ENCODE assay signal across 19 mouse cellular contexts in genomic region chr2:17623931-17624330, GRCm38 (mm10).
A peak's percentile ranks its signal among the peaks of the same experiment; 100 is the strongest.
DNase-seq lines count a peak whose midpoint lies in the region; ATAC-seq and TF ChIP-seq lines count a peak whose summit lies in the region.
"Had no signal": no experiment of that assay in that cellular context is flagged by ENCODE, and none has a peak within 500 bp of the region (broad histone marks: within the 10 kb centered on the region; RNA-seq: fewer than 3 reads in every experiment).

No protein-coding gene starts in this region.

- H3K9ac ChIP-seq in lung, embryonic 14.5 days: no peak overlapping the region
- H3K9ac ChIP-seq in midbrain, embryonic 11.5 days (ENCODE audit: low read length): no peak overlapping the region
- H3K9ac ChIP-seq: embryonic facial prominence, embryonic 12.5 days; hindbrain, embryonic 12.5 days; limb, embryonic 15.5 days; liver, postnatal 0 days; midbrain, embryonic 12.5 days had no signal

- peaks cover 3% of the 10 kb centered on the region; the same call in 1 of the 2 replicates for H3K4me1 ChIP-seq in lung, embryonic 14.5 days (ENCODE audit: insufficient read depth)
- no peaks in the 10 kb centered on the region for H3K4me1 ChIP-seq in midbrain, embryonic 11.5 days (ENCODE audit: control insufficient read depth, insufficient read depth, low read length)
- no peaks in the 10 kb centered on the region for H3K4me1 ChIP-seq in thymus, adult 2 months (replicated peaks; ENCODE audit: control insufficient read depth, insufficient read depth, low read length)
- H3K4me1 ChIP-seq: embryonic facial prominence, embryonic 12.5 days; hindbrain, embryonic 12.5 days; limb, embryonic 15.5 days; midbrain, embryonic 12.5 days had no signal

- TF ChIP-seq POLR2A in thymus, adult 2 months (IDR thresholded peaks at IDR 0.05; ENCODE audit: control insufficient read depth, extremely low read depth, insufficient read depth, low read length, poor library complexity): no peak

- H3K27me3 ChIP-seq in lung, embryonic 14.5 days (ENCODE audit: insufficient read depth, low read length): no peaks in the 10 kb centered on the region
- H3K27me3 ChIP-seq in midbrain, embryonic 11.5 days (ENCODE audit: control insufficient read depth, insufficient read depth, low read length): no peaks in the 10 kb centered on the region
- H3K27me3 ChIP-seq in thymus, adult 2 months (ENCODE audit: control insufficient read depth, insufficient read depth, low read length): no peaks in the 10 kb centered on the region
- H3K27me3 ChIP-seq: CH12.LX; embryonic facial prominence, embryonic 12.5 days; hindbrain, embryonic 12.5 days; limb, embryonic 15.5 days; midbrain, embryonic 12.5 days had no signal

- TF ChIP-seq CTCF in lung, embryonic 14.5 days (IDR thresholded peaks at IDR 0.05; ENCODE audit: low read depth): no peak
- TF ChIP-seq CTCF in thymus, adult 2 months (IDR thresholded peaks at IDR 0.05; ENCODE audit: borderline replicate concordance, control insufficient read depth, extremely low read depth, insufficient read depth, low read length, poor library complexity): no peak

- no peaks in the 10 kb centered on the region for H3K36me3 ChIP-seq in lung, embryonic 14.5 days (ENCODE audit: insufficient read depth)
- H3K36me3 ChIP-seq in midbrain, embryonic 11.5 days (ENCODE audit: control insufficient read depth, insufficient read depth, low read length): no peaks in the 10 kb centered on the region
- no peaks in the 10 kb centered on the region for H3K36me3 ChIP-seq in thymus, adult 2 months (ENCODE audit: control insufficient read depth, insufficient read depth, low read length)
- H3K36me3 ChIP-seq: embryonic facial prominence, embryonic 12.5 days; hindbrain, embryonic 12.5 days; limb, embryonic 15.5 days; midbrain, embryonic 12.5 days had no signal

- no peak overlapping the region for H3K27ac ChIP-seq in lung, embryonic 14.5 days (ENCODE audit: low read depth)
- H3K27ac ChIP-seq in midbrain, embryonic 11.5 days (ENCODE audit: low read depth, low read length): no peak overlapping the region
- H3K27ac ChIP-seq in thymus, adult 2 months (ENCODE audit: control insufficient read depth, insufficient read depth, low read length): no peak overlapping the region
- H3K27ac ChIP-seq: embryonic facial prominence, embryonic 12.5 days; hindbrain, embryonic 12.5 days; limb, embryonic 15.5 days; midbrain, embryonic 12.5 days had no signal

- peak; percentile 38; the same call in 1 of the 2 replicates for ATAC-seq in lung, embryonic 14.5 days (ENCODE audit: insufficient read depth)
- no peak for ATAC-seq in midbrain, embryonic 11.5 days (ENCODE audit: low FRiP score)
- ATAC-seq: intestine, postnatal 0 days; liver, postnatal 0 days had no signal

- H3K9me3 ChIP-seq in lung, embryonic 14.5 days (ENCODE audit: low read depth, low read length): no peaks in the 10 kb centered on the region
- H3K9me3 ChIP-seq in midbrain, embryonic 11.5 days (ENCODE audit: control insufficient read depth, low read length): no peaks in the 10 kb centered on the region
- H3K9me3 ChIP-seq: embryonic facial prominence, embryonic 12.5 days; hindbrain, embryonic 12.5 days; limb, embryonic 15.5 days; midbrain, embryonic 12.5 days had no signal

- intact Hi-C loops in heart, postnatal 36 days (cut with DNase I): loop anchor here (5.0 kb wide), 1 partner anchor 162 kb away; no protein-coding TSS in a partner anchor

- 30% methylated on average over 3 of the region's 3 CpGs for WGBS in lung, embryonic 14.5 days
- 79% methylated on average over 3 of the region's 3 CpGs for WGBS in midbrain, embryonic 11.5 days
- 52% methylated on average over 3 of the region's 3 CpGs for WGBS in thymus, adult 2 months

- no peak overlapping the region for H3K4me2 ChIP-seq in lung, embryonic 14.5 days
- no peak overlapping the region for H3K4me2 ChIP-seq in midbrain, embryonic 11.5 days
- H3K4me2 ChIP-seq: embryonic facial prominence, embryonic 12.5 days; hindbrain, embryonic 12.5 days; limb, embryonic 15.5 days; midbrain, embryonic 12.5 days had no signal

- DNase-seq in adrenal gland, adult 8-10 months: peak; percentile 9
- DNase-seq in adrenal gland, adult 18-20 months (ENCODE audit: low spot score in 2 of 2): no peak
- DNase-seq in lung, embryonic 14.5 days: peak; percentile 55
- DNase-seq in lung, adult 18-20 months: no peak
- DNase-seq in heart, postnatal 36 days: peak; percentile 5 to 9
- DNase-seq in gastrocnemius, postnatal 25 days: no peak
- DNase-seq in midbrain, embryonic 11.5 days (ENCODE audit: low spot score, missing footprints): no peak
- DNase-seq in thymus, adult 2 months: no peak
- DNase-seq: cerebellum, adult 18-20 months; gastrocnemius, postnatal 10 days; liver, postnatal 0 days; retina, postnatal 1 day had no signal

- H3K4me3 ChIP-seq in lung, embryonic 14.5 days (ENCODE audit: low read depth, low read length): no peak overlapping the region
- no peak overlapping the region for H3K4me3 ChIP-seq in midbrain, embryonic 11.5 days (ENCODE audit: low read depth, low read length)
- H3K4me3 ChIP-seq in thymus, adult 2 months (ENCODE audit: control insufficient read depth, insufficient read depth, low read length): no peak overlapping the region
- H3K4me3 ChIP-seq: embryonic facial prominence, embryonic 12.5 days; hindbrain, embryonic 12.5 days; limb, embryonic 15.5 days; midbrain, embryonic 12.5 days; myocyte had no signal

Comparison
In these comparisons a context has a peak if more than half of its experiments do, and no peak if none do; other contexts are left out.
1. DNase-seq: peak in adrenal gland, adult 8-10 months (single experiment), lung, embryonic 14.5 days (single experiment) and heart, postnatal 36 days (2 of 2); none in adrenal gland, adult 18-20 months (0 of 2), lung, adult 18-20 months (0 of 2), gastrocnemius, postnatal 25 days (single experiment), midbrain, embryonic 11.5 days (single experiment) and thymus, adult 2 months (single experiment).